Mouse (Mus musculus): ENCODE measurements around the gene Gabpb1. TPM values are rescaled to one million over a fixed set of nuclear protein-coding genes. Genes with fewer than 3 reads are reported as not detected.
A peak's percentile ranks its signal among the peaks of the same experiment; 100 is the strongest.

The Gabpb1 gene
- 54.4 and 57.2 TPM in 2 replicates for polyA plus RNA-seq (2015; fragmentation: Nextera tagmentation; extraction: Ambion mirVana)

GRCm38 (mm10) chr2:126676122-126676515 lies at the start of gene Gabpb1:
Gene Gabpb1, minus strand, starts transcription at chr2:126676337.
- H3K4me3 ChIP-seq (replicated peaks), result peak within 1 kb of the TSS; percentile 90
- peaks cover 36% of the 10 kb centered on the region for H3K4me1 ChIP-seq
- H3K36me3 ChIP-seq, result peaks cover 33% of the 10 kb centered on the region
- no peak for ATAC-seq (replicated peaks; ENCODE audit: low FRiP score)
- H3K9me3 ChIP-seq (replicated peaks), result 0 out of 2 replicates have a peak, but pooled peaks cover 3% of the 10 kb centered on the region
- no peaks in the 10 kb centered on the region for H3K27me3 ChIP-seq
- peak within 1 kb of the TSS; percentile 62 for H3K4me2 ChIP-seq
- H3K27ac ChIP-seq, result peak within 1 kb of the TSS; percentile 100
- peak within 1 kb of the TSS; percentile 99 for H3K9ac ChIP-seq
- 26% methylated on average over 12 of the region's 12 CpGs for WGBS

- Histone ChIP-seq H3K4me3 (replicated peaks) (no peak overlapping the region), H3K9ac (no peak overlapping the region), H3K9me3 (replicated peaks) (no peaks in the 10 kb centered on the region), H3K4me2 (no peak overlapping the region), H3K4me1 (peaks cover 8% of the 10 kb centered on the region), H3K27me3 (no peaks in the 10 kb centered on the region), H3K27ac (no peak overlapping the region), H3K36me3 (peaks cover 5% of the 10 kb centered on the region; the same call in 1 of the 2 replicates)
- no peak for ATAC-seq (replicated peaks; ENCODE audit: low FRiP score)
Measured at GRCm38 (mm10) chr2:126712950-126713349, 36.8 kb upstream of the Gabpb1 start.

DNA sequence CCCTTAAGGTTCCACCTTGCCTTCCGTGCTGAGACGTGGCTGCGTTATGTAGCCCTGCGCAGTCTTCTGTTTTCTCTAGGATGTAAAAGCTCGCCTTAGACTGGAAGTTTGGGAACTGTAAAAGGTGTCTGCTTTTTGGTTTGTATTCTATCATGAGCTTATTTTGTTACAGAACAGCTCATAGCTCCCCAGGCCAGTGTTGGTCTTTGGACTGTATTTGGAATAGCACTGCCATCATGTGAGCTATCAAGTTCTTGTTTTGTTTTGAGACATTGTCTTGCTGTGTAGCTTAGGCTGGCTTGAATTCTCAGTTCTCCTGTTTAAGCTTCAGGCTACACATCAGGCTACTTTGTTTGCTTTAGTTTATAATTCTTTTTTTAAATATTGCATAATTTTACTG lies 36.4 kb upstream of the Gabpb1 start:
- WGBS, result 97% methylated on average over 5 of the region's 5 CpGs
- Histone ChIP-seq H3K27ac (no peak overlapping the region), H3K4me3 (replicated peaks) (no peak overlapping the region), H3K4me2 (no peak overlapping the region), H3K9ac (no peak overlapping the region), H3K36me3 (peaks cover 5% of the 10 kb centered on the region; the same call in 1 of the 2 replicates), H3K4me1 (peaks cover 10% of the 10 kb centered on the region), H3K27me3 (no peaks in the 10 kb centered on the region), H3K9me3 (replicated peaks) (no peaks in the 10 kb centered on the region)
- ATAC-seq (replicated peaks; ENCODE audit: low FRiP score), result no peak

DNA sequence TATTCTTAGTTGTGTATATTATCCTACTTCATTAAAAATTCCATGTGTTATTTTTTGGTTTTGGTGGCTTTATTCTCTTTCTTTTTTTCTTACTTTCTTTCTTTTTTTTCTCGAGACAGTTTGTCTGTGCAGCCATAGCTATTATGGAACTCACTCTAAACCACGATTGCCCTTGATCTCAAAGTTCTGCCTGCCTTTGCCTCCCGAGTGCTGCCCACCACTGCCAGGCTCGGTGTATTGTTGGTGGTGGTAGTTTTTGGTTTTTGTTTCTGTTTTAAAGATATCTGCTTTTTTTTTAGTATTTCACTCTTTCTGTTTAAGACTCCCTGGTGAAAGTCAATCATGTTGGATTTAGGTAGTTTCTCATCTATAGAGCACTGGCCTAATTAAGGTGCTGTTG lies 32.2 kb upstream of the Gabpb1 start:
- Histone ChIP-seq H3K9ac (peak overlapping the region; percentile 75; the same call in 1 of the 2 replicates), H3K27me3 (peaks cover 15% of the 10 kb centered on the region), H3K36me3 (0 out of 2 replicates have a peak, but pooled peaks cover 2% of the 10 kb centered on the region), H3K4me1 (peaks cover 10% of the 10 kb centered on the region), H3K4me2 (peak overlapping the region; percentile 77), H3K27ac (no peak overlapping the region), H3K9me3 (replicated peaks) (no peaks in the 10 kb centered on the region), H3K4me3 (replicated peaks) (peak overlapping the region; percentile 65; the same call in 1 of the 2 replicates)
- 76% methylated on average over 4 of the region's 4 CpGs for WGBS
- no peak for ATAC-seq (replicated peaks; ENCODE audit: low FRiP score)

GRCm38 (mm10) chr2:126707438-126707779 lies 31.3 kb upstream of the Gabpb1 start:
- H3K4me2 ChIP-seq, result peak overlapping the region; percentile 77
- ATAC-seq (replicated peaks; ENCODE audit: low FRiP score), result peak; percentile 94
- under 1% methylated on average over 23 of the region's 23 CpGs for WGBS
- H3K27ac ChIP-seq, result peak overlapping the region; percentile 80
- H3K4me3 ChIP-seq (replicated peaks), result peak overlapping the region; percentile 65
- H3K9ac ChIP-seq, result peak overlapping the region; percentile 75
- H3K27me3 ChIP-seq, result peaks cover 15% of the 10 kb centered on the region
- no peaks in the 10 kb centered on the region for H3K9me3 ChIP-seq (replicated peaks)
- peaks cover 10% of the 10 kb centered on the region for H3K4me1 ChIP-seq
- 0 out of 2 replicates have a peak, but pooled peaks cover under 1% of the 10 kb centered on the region for H3K36me3 ChIP-seq

- H3K27me3 ChIP-seq, result peaks cover 15% of the 10 kb centered on the region
- peaks cover 10% of the 10 kb centered on the region for H3K4me1 ChIP-seq
- ATAC-seq (replicated peaks; ENCODE audit: low FRiP score), result peak; percentile 100
- H3K27ac ChIP-seq, result peak within 1 kb of the TSS; percentile 80
- H3K36me3 ChIP-seq, result no peaks in the 10 kb centered on the region
- no peaks in the 10 kb centered on the region for H3K9me3 ChIP-seq (replicated peaks)
- H3K4me2 ChIP-seq, result peak within 1 kb of the TSS; percentile 77
- peak within 1 kb of the TSS; percentile 75 for H3K9ac ChIP-seq
- peak within 1 kb of the TSS; percentile 65 for H3K4me3 ChIP-seq (replicated peaks)
- WGBS, result 3% methylated on average over 47 of the region's 47 CpGs
Measured at GRCm38 (mm10) chr2:126706759-126707437, 30.8 kb upstream of the Gabpb1 start, which contains the start of gene Usp8. Gene Usp8, plus strand, starts transcription at chr2:126707328.

- ATAC-seq (replicated peaks; ENCODE audit: low FRiP score), result no peak
- 87% methylated on average over 6 of the region's 6 CpGs for WGBS
- H3K4me1 ChIP-seq, result no peaks in the 10 kb centered on the region
Measured at GRCm38 (mm10) chr2:126695285-126695684, 19.1 kb upstream of the Gabpb1 start.

DNA sequence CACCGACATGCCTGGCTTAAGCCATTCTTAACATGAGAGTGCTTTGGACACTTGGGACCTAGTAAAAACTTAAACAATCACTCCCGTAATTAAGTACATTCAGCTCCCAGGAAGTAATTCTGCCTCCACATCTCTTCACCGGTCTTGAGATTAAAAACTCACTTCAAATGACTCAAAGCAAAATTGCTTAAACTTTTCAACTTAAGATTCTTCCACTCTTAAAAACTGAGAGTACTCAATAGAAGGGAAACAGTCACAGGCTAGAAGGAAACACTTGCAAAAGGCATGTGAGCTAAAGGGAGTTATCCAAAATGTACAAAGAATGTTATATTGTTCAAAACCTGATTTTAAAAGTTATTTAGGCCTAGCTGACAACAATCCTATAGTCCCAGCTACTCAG lies 15.2 kb upstream of the Gabpb1 start:
- WGBS, result 83% methylated on average over 3 of the region's 3 CpGs
- Histone ChIP-seq H3K36me3 (peaks cover 7% of the 10 kb centered on the region; the same call in 1 of the 2 replicates), H3K27ac (no peak overlapping the region), H3K27me3 (no peaks in the 10 kb centered on the region), H3K4me1 (no peaks in the 10 kb centered on the region), H3K9me3 (replicated peaks) (no peaks in the 10 kb centered on the region), H3K4me2 (no peak overlapping the region), H3K9ac (no peak overlapping the region), H3K4me3 (replicated peaks) (no peak overlapping the region)
- ATAC-seq (replicated peaks; ENCODE audit: low FRiP score), result no peak

More at GRCm38 (mm10) chr2:126695285-126695684, 19.1 kb upstream of the Gabpb1 start:
- Histone ChIP-seq H3K9ac (no peak overlapping the region), H3K27ac (no peak overlapping the region), H3K36me3 (no peaks in the 10 kb centered on the region), H3K9me3 (replicated peaks) (no peaks in the 10 kb centered on the region), H3K27me3 (no peaks in the 10 kb centered on the region), H3K4me2 (no peak overlapping the region), H3K4me3 (replicated peaks) (no peak overlapping the region)

DNA sequence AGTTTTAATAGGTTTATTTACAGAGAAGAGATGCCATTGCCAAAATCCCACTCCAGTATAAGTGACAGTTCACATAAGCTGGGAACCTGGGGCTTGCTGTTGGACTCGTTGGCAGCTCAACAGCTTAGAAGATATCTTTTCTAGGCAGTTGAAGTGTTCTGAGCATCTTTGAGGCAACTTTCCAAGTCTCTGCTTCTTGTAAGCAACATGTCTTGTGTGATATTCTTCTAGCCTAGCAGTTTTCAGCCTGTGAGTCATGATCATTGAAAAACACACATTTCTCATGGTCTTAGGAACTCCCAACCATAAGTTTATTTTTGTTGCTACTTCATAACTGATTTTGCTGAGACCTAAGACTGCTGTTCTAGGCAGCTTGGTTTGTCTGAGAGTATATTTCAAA lies 6.8 kb upstream of the Gabpb1 start:
- 0 out of 2 replicates have a peak, but pooled peaks cover 3% of the 10 kb centered on the region for H3K9me3 ChIP-seq (replicated peaks)
- H3K27me3 ChIP-seq, result no peaks in the 10 kb centered on the region
- no peak overlapping the region for H3K4me2 ChIP-seq
- peaks cover 58% of the 10 kb centered on the region for H3K36me3 ChIP-seq
- no peak overlapping the region for H3K4me3 ChIP-seq (replicated peaks)
- peak overlapping the region; percentile 49; the same call in 1 of the 2 replicates for H3K27ac ChIP-seq
- no peak for ATAC-seq (replicated peaks; ENCODE audit: low FRiP score)
- no peak overlapping the region for H3K9ac ChIP-seq
- no peaks in the 10 kb centered on the region for H3K4me1 ChIP-seq
- 88% methylated on average over 1 of the region's 1 CpGs for WGBS

DNA sequence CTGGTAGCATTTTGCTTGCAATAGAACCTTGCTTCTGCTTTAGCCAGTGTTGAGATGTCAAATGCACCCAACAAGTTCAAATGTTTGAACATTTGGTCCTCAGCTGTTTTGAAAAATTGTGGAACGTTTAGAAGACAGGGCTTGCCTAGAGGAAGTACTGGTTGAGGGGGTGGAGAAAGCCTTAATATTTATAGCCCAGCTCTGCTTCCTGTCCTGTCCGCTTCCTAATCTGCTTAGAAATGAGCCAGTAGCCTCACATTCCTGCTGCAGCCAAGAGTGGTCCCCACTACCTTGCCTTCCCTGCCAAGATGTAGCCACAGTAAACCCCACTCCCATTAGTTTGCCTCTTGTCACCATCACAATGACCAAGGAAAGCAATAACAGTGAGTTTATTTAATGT lies 6.2 kb upstream of the Gabpb1 start:
- Histone ChIP-seq H3K4me3 (replicated peaks) (no peak overlapping the region), H3K4me2 (no peak overlapping the region), H3K27ac (peak overlapping the region; percentile 49; the same call in 1 of the 2 replicates), H3K9me3 (replicated peaks) (0 out of 2 replicates have a peak, but pooled peaks cover 3% of the 10 kb centered on the region), H3K27me3 (no peaks in the 10 kb centered on the region), H3K9ac (no peak overlapping the region), H3K36me3 (peaks cover 61% of the 10 kb centered on the region), H3K4me1 (0 out of 2 replicates have a peak, but pooled peaks cover 2% of the 10 kb centered on the region)
- WGBS, result 64% methylated on average over 2 of the region's 2 CpGs
- ATAC-seq (replicated peaks; ENCODE audit: low FRiP score), result no peak

DNA sequence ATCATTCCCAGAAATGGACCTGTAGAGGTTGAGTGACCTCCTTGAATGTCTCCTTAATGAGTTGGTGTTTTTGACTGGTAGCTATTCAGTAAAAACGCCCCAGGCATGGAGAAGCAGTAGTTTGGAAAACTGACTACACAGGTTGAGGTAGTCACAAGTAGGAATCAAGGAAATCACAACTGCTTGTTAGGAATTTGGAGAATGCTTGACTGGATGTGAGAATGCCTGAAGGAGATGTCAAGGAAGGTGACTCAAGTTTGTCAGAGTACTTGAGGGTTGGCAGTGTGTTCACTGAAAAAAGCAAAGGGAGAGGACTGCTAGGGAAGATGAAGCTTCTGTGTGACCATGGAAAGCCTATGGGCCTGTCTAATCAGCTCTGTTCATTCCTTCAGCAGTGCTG lies 1.2 kb upstream of the Gabpb1 start:
- ATAC-seq (replicated peaks; ENCODE audit: low FRiP score), result no peak
- Histone ChIP-seq H3K9ac (no peak overlapping the region), H3K4me1 (peaks cover 28% of the 10 kb centered on the region), H3K27ac (no peak overlapping the region), H3K4me3 (replicated peaks) (no peak overlapping the region), H3K36me3 (peaks cover 40% of the 10 kb centered on the region), H3K4me2 (no peak overlapping the region), H3K9me3 (replicated peaks) (0 out of 2 replicates have a peak, but pooled peaks cover 3% of the 10 kb centered on the region), H3K27me3 (no peaks in the 10 kb centered on the region)
- WGBS, result 93% methylated on average over 1 of the region's 1 CpGs

Measured in kidney, embryonic 15.5 days (tissue).